Mouse (Mus musculus) CH12.LX (cell line): Measurements from ENCODE around the gene Zdhhc12.

ENCODE experiments used
- BHLHE40 ChIP-seq: IDR thresholded peaks from 2 replicates; pipeline ENCODE4 v1.6.1; 2011; ENCODE audit warnings: mild to moderate bottlenecking, low read depth, low read length, improper control_type of control experiment
- CTCF ChIP-seq, 2 experiments: IDR thresholded peaks in 1 of 2; conservative IDR thresholded peaks in 1 of 2; 2 replicates each; pipeline ENCODE4 v1.5.1; 2011 to 2012; ENCODE audit warnings: low read depth in 2 of 2, low read length in 2 of 2, improper control_type of control experiment in 1 of 2, inconsistent platforms in 1 of 2, mild to moderate bottlenecking in 1 of 2, moderate library complexity in 1 of 2
- E2F4 ChIP-seq: IDR thresholded peaks from 2 replicates; pipeline ENCODE4 v1.6.1; 2011; ENCODE audit warnings: low read depth, low read length, improper control_type of control experiment; ENCODE audit not compliant: insufficient replicate concordance
- ELF1 ChIP-seq: IDR thresholded peaks from 2 replicates; pipeline ENCODE4 v1.6.1; 2014; ENCODE audit warnings: low read depth, mild to moderate bottlenecking, inconsistent platforms, low read length, improper control_type of control experiment
- EP300 ChIP-seq: IDR thresholded peaks from 2 replicates; pipeline ENCODE4 v1.6.1; 2011; ENCODE audit warnings: low read length, improper control_type of control experiment
- GABPA ChIP-seq: IDR thresholded peaks from 2 replicates; pipeline ENCODE4 v1.6.1; 2012; ENCODE audit warnings: low read depth, low read length, improper control_type of control experiment, inconsistent platforms; ENCODE audit not compliant: insufficient replicate concordance
- IRF4 ChIP-seq: IDR thresholded peaks from 2 replicates; pipeline ENCODE4 v1.6.1; 2014; ENCODE audit warnings: low read depth, mild to moderate bottlenecking, inconsistent platforms, low read length, improper control_type of control experiment
- MAFK ChIP-seq: IDR thresholded peaks from 2 replicates; pipeline ENCODE4 v1.6.1; 2011; ENCODE audit warnings: low read length, improper control_type of control experiment; ENCODE audit not compliant: insufficient replicate concordance
- MAX ChIP-seq: IDR thresholded peaks from 2 replicates; pipeline ENCODE4 v1.6.1; 2011; ENCODE audit warnings: low read length, improper control_type of control experiment
- MEF2A ChIP-seq: IDR thresholded peaks from 2 replicates; pipeline ENCODE4 v1.6.1; 2014; ENCODE audit warnings: low read depth, mild to moderate bottlenecking, inconsistent platforms, low read length, improper control_type of control experiment, borderline replicate concordance
- POLR2A ChIP-seq: IDR thresholded peaks from 2 replicates; pipeline ENCODE4 v1.6.1; 2011; ENCODE audit warnings: low read depth, mild to moderate bottlenecking, improper control_type of control experiment, low read length
- RAD21 ChIP-seq: IDR thresholded peaks from 2 replicates; pipeline ENCODE4 v1.6.1; 2011; ENCODE audit warnings: low read depth, mild to moderate bottlenecking, low read length, improper control_type of control experiment, moderate library complexity
- TBP ChIP-seq: conservative IDR thresholded peaks from 2 replicates; pipeline ENCODE4 v1.6.1; 2011; ENCODE audit warnings: low read depth, low read length, improper control_type of control experiment
- ZKSCAN1 ChIP-seq: IDR thresholded peaks from 2 replicates; pipeline ENCODE4 v1.6.1; 2012; ENCODE audit warnings: low read depth, inconsistent platforms, low read length, improper control_type of control experiment, borderline replicate concordance

- TF ChIP-seq BHLHE40 (peak; percentile 98), POLR2A (peak; percentile 99), EP300 (no peak), CTCF (conservative IDR thresholded peaks at IDR 0.05 in 1 of 2, IDR thresholded peaks at IDR 0.05 in 1 of 2; ENCODE audit: low read depth in 2 of 2, low read length in 2 of 2) (no peak), ZKSCAN1 (no peak), MEF2A (peak; percentile 75), GABPA (no peak), IRF4 (peak; percentile 32; the same call in 1 of the 2 replicates), ELF1 (peak; percentile 88), MAX (peak; percentile 97), RAD21 (no peak), E2F4 (no peak), TBP (peak; percentile 97), MAFK (no peak)
Measured at GRCm38 (mm10) chr2:30133613-30134377, 40.3 kb upstream of the Zdhhc12 start, which contains the start of gene Tbc1d13.
